Mouse (Mus musculus) heart, embryonic 14.5 days (tissue): ENCODE measurements around the gene Ppp1r12a. TPM values are rescaled to one million over a fixed set of nuclear protein-coding genes. Genes with fewer than 3 reads are reported as not detected.
"Not testable (repeated sequence)": the region's sequence is repeated elsewhere in the genome, so short reads cannot be mapped to it uniquely, and the experiment has no call there.

Experiments
- ATAC-seq: fragments of 200-750 bp; cut with Nextera tagmentation; 2 replicates; pipeline ENCODE4 v1.8.0; 2017; ENCODE audit warnings: low read depth, moderate TSS enrichment; ENCODE audit not compliant: insufficient number of reproducible peaks, insufficient read depth, low FRiP score
- H3K27ac ChIP-seq, 2 experiments: fragments of 200-500 bp in 1 of 2; fragments of 300-500 bp in 1 of 2; sonication (generic) in 1 of 2; replicated peaks in 1 of 2; 2 replicates each; pipeline ENCODE4 v1.5.1; 2012 to 2014; ENCODE audit warnings: low read depth in 2 of 2, low read length in 2 of 2, control low read depth in 1 of 2, mild to moderate bottlenecking in 1 of 2, mixed read lengths in 1 of 2; ENCODE audit not compliant: control insufficient read depth in 1 of 2, insufficient read depth in 1 of 2
- H3K27me3 ChIP-seq: fragments of 300-500 bp; sonication (generic); 2 replicates; pipeline ENCODE4 v1.6.1; 2014; ENCODE audit warnings: mild to moderate bottlenecking, low read length, control low read depth; ENCODE audit not compliant: control insufficient read depth, insufficient read depth
- H3K36me3 ChIP-seq: fragments of 300-500 bp; sonication (generic); 2 replicates; pipeline ENCODE4 v1.6.1; 2014; ENCODE audit warnings: mild to moderate bottlenecking, control low read depth, low read length, mixed read lengths; ENCODE audit not compliant: control insufficient read depth, insufficient read depth
- H3K4me1 ChIP-seq, 2 experiments: fragments of 200-500 bp in 1 of 2; fragments of 300-500 bp in 1 of 2; sonication (generic) in 1 of 2; 2 replicates each; pipeline ENCODE4 v1.6.1; 2012 to 2014; ENCODE audit warnings: low read length in 2 of 2, control low read depth in 1 of 2, mixed read lengths in 1 of 2; ENCODE audit not compliant: control insufficient read depth in 2 of 2, insufficient read depth in 2 of 2
- H3K4me2 ChIP-seq: fragments of 300-500 bp; sonication (generic); 2 replicates; pipeline ENCODE4 v1.6.1; 2014; ENCODE audit warnings: mild to moderate bottlenecking, low read length
- H3K4me3 ChIP-seq, 2 experiments: fragments of 200-500 bp in 1 of 2; fragments of 300-500 bp in 1 of 2; sonication (generic) in 1 of 2; 2 replicates each; pipeline ENCODE4 v1.5.1; 2012 to 2014; ENCODE audit warnings: low read length in 2 of 2, mild to moderate bottlenecking in 2 of 2, control low read depth in 1 of 2, low read depth in 1 of 2, moderate library complexity in 1 of 2; ENCODE audit not compliant: control insufficient read depth in 1 of 2, insufficient read depth in 1 of 2
- H3K9ac ChIP-seq: fragments of 300-500 bp; sonication (generic); 2 replicates; pipeline ENCODE4 v1.6.1; 2014; ENCODE audit warnings: mild to moderate bottlenecking, low read length
- H3K9me3 ChIP-seq: fragments of 300-500 bp; sonication (generic); 2 replicates; pipeline ENCODE4 v1.6.1; 2016; ENCODE audit warnings: low read length, control low read depth; ENCODE audit not compliant: control insufficient read depth
- WGBS: fragments of 180-500 bp; shearing (Covaris S2); extraction: QIAGEN DNeasy Blood & Tissue Kit; methylation state at CpG from one replicate; pipeline ENCODE4 v1.1.7; 2014; 5-methylcytosine and 5-hydroxymethylcytosine counted together
- polyA plus RNA-seq: library from polyadenylated mRNA; unstranded; fragments of >200 nt; fragmentation: Nextera tagmentation; extraction: Ambion mirVana; gene quantifications from 2 replicates; pipeline ENCODE4 v1.2.1, GENCODE M21; 2014

Ppp1r12a gene
- polyA plus RNA-seq, 1 experiment from 2014 or later: 108 TPM

GRCm38 (mm10) chr10:108255812-108256376 is 93.9 kb downstream of the Ppp1r12a start:
- Histone ChIP-seq H3K4me3 (no peak overlapping the region), H3K9ac (no peak overlapping the region), H3K4me2 (no peak overlapping the region), H3K4me1 (peaks cover 2 to 5% of the 10 kb centered on the region in 2 experiments), H3K27me3 (no peaks in the 10 kb centered on the region), H3K27ac (no peak overlapping the region; a peak in 1 of 4 replicates), H3K36me3 (peaks cover 85% of the 10 kb centered on the region), H3K9me3 (no peaks in the 10 kb centered on the region)
- no peak for ATAC-seq
- 37% methylated on average over 7 of the region's 7 CpGs for WGBS

GRCm38 (mm10) chr10:108260931-108261330 is 98.9 kb downstream of the Ppp1r12a start:
- Histone ChIP-seq H3K4me2 (no peak overlapping the region), H3K4me1 (peaks cover 0 to 2% of the 10 kb centered on the region in 2 experiments; a peak in 3 of 4 replicates), H3K4me3 (no peak overlapping the region), H3K36me3 (peaks cover 87% of the 10 kb centered on the region), H3K9me3 (no peaks in the 10 kb centered on the region), H3K27me3 (no peaks in the 10 kb centered on the region), H3K27ac (no peak overlapping the region), H3K9ac (no peak overlapping the region)
- no peak for ATAC-seq
- 94% methylated on average over 10 of the region's 10 CpGs for WGBS

- Histone ChIP-seq H3K9ac (no peak overlapping the region), H3K9me3 (no peaks in the 10 kb centered on the region), H3K4me2 (no peak overlapping the region), H3K27me3 (no peaks in the 10 kb centered on the region), H3K4me1 (no peaks in the 10 kb centered on the region), H3K27ac (no peak overlapping the region), H3K4me3 (no peak overlapping the region), H3K36me3 (peaks cover 87% of the 10 kb centered on the region)
- ATAC-seq: no peak
- WGBS: 97% methylated on average over 27 of the region's 27 CpGs
These were observed 102.6 kb downstream of the Ppp1r12a start for GRCm38 (mm10) chr10:108264641-108265040.

GRCm38 (mm10) chr10:108271201-108271600 is 109.2 kb downstream of the Ppp1r12a start:
- Histone ChIP-seq H3K4me3 (no peak overlapping the region), H3K4me2 (no peak overlapping the region), H3K36me3 (peaks cover 85% of the 10 kb centered on the region), H3K27ac (no peak overlapping the region), H3K9ac (no peak overlapping the region), H3K4me1 (no peaks in the 10 kb centered on the region), H3K27me3 (no peaks in the 10 kb centered on the region), H3K9me3 (no peaks in the 10 kb centered on the region)
- ATAC-seq: 0 out of 2 replicates have a peak, but pooled peaks have one; percentile 39
- WGBS: 50% methylated on average over 7 of the region's 7 CpGs

GRCm38 (mm10) chr10:108276678-108277077 is 114.7 kb downstream of the Ppp1r12a start:
- Histone ChIP-seq H3K36me3 (peaks cover 79% of the 10 kb centered on the region), H3K4me1 (peaks cover 0 to 6% of the 10 kb centered on the region in 2 experiments; a peak in 2 of 4 replicates), H3K4me3 (no peak overlapping the region), H3K27ac (peak overlapping the region in 1 of 2 experiments; percentile 53; a peak in 2 of 4 replicates), H3K4me2 (no peak overlapping the region), H3K9ac (no peak overlapping the region), H3K27me3 (no peaks in the 10 kb centered on the region), H3K9me3 (no peaks in the 10 kb centered on the region)
- ATAC-seq: no peak
- WGBS: 88% methylated on average over 6 of the region's 6 CpGs

GRCm38 (mm10) chr10:108277198-108277597 is 115.2 kb downstream of the Ppp1r12a start:
- Histone ChIP-seq H3K36me3 (peaks cover 81% of the 10 kb centered on the region), H3K4me3 (no peak overlapping the region), H3K4me1 (peaks cover 0 to 11% of the 10 kb centered on the region in 2 experiments; a peak in 2 of 4 replicates), H3K27ac (peak overlapping the region in 1 of 2 experiments; percentile 53; a peak in 2 of 4 replicates), H3K9me3 (no peaks in the 10 kb centered on the region), H3K4me2 (no peak overlapping the region), H3K27me3 (no peaks in the 10 kb centered on the region), H3K9ac (no peak overlapping the region)
- ATAC-seq: no peak
- WGBS: 30% methylated on average over 7 of the region's 7 CpGs

GRCm38 (mm10) chr10:108281099-108281498 is 119.1 kb downstream of the Ppp1r12a start:
- not testable (repeated sequence) for H3K4me2 ChIP-seq, H3K9me3 ChIP-seq, ATAC-seq, H3K27me3 ChIP-seq, H3K4me3 ChIP-seq, H3K27ac ChIP-seq, H3K9ac ChIP-seq
- Histone ChIP-seq H3K4me1 (peaks cover 0 to 15% of the 10 kb centered on the region in 2 experiments; a peak in 2 of 4 replicates), H3K36me3 (peaks cover 52% of the 10 kb centered on the region)
- WGBS: 95% methylated on average over 2 of the region's 5 CpGs
